Mouse (Mus musculus) neutrophil, adult 5-6 weeks (primary cell): ENCODE data around the gene Tbc1d2. TPM values are rescaled to one million over a fixed set of nuclear protein-coding genes. Genes with fewer than 3 reads are reported as not detected.

Experiments used
- ATAC-seq: fragments of 151-379, 151-347 bp; 2 replicates; pipeline ENCODE4 v1.8.0; 2017; ENCODE audit warnings: mild to moderate bottlenecking, moderate TSS enrichment; ENCODE audit not compliant: insufficient number of reproducible peaks, poor library complexity, low FRiP score, severe bottlenecking; ENCODE audit errors: extremely low read depth
- total RNA-seq: library from RNA; stranded (forward); fragments of 200-1000 nt; gene quantifications from 2 replicates; pipeline ENCODE4 v1.2.3, GENCODE M21; 2017

Tbc1d2 gene
- total RNA-seq: 3.3 and 3.7 TPM in 2 replicates

- ATAC-seq: peak; percentile 97
Measured at GRCm38 (mm10) chr4:46650086-46650753, at the start of gene Tbc1d2. TSS of gene Tbc1d2 (minus strand) at chr4:46650209.

GRCm38 (mm10) chr4:46696467-46696866 lies 46.5 kb upstream of the Tbc1d2 start:
- no peak for ATAC-seq

- ATAC-seq: no peak
Measured at GRCm38 (mm10) chr4:46690565-46690964, 40.6 kb upstream of the Tbc1d2 start.

GRCm38 (mm10) chr4:46690023-46690420 lies 40.0 kb upstream of the Tbc1d2 start:
- ATAC-seq: no peak

- peak; percentile 63 for ATAC-seq
Measured at GRCm38 (mm10) chr4:46689397-46690022, 39.5 kb upstream of the Tbc1d2 start.

- no peak for ATAC-seq
Measured at GRCm38 (mm10) chr4:46688213-46688832, 38.3 kb upstream of the Tbc1d2 start.

GRCm38 (mm10) chr4:46684160-46684559 lies 34.2 kb upstream of the Tbc1d2 start:
- ATAC-seq: no peak

GRCm38 (mm10) chr4:46676646-46677045 lies 26.6 kb upstream of the Tbc1d2 start:
- ATAC-seq: no peak

- no peak for ATAC-seq
Measured at GRCm38 (mm10) chr4:46675992-46676391, 26.0 kb upstream of the Tbc1d2 start.

- ATAC-seq: no peak
Measured at GRCm38 (mm10) chr4:46675272-46675785, 25.3 kb upstream of the Tbc1d2 start.

- ATAC-seq: no peak
Measured at GRCm38 (mm10) chr4:46668620-46669019, 18.6 kb upstream of the Tbc1d2 start.

- no peak for ATAC-seq
Measured at GRCm38 (mm10) chr4:46666420-46666819, 16.4 kb upstream of the Tbc1d2 start.

- peak; percentile 20; the same call in 1 of the 2 replicates for ATAC-seq
Measured at GRCm38 (mm10) chr4:46665371-46665774, 15.4 kb upstream of the Tbc1d2 start.

- no peak for ATAC-seq
Measured at GRCm38 (mm10) chr4:46664123-46665009, 14.4 kb upstream of the Tbc1d2 start.

- ATAC-seq: no peak
Measured at GRCm38 (mm10) chr4:46661433-46661832, 11.4 kb upstream of the Tbc1d2 start.

- ATAC-seq: no peak
Measured at GRCm38 (mm10) chr4:46658946-46659345, 8.9 kb upstream of the Tbc1d2 start.

GRCm38 (mm10) chr4:46657116-46657515 lies 7.1 kb upstream of the Tbc1d2 start:
- peak; percentile 77 for ATAC-seq

- no peak for ATAC-seq
Measured at GRCm38 (mm10) chr4:46655956-46656355, 5.9 kb upstream of the Tbc1d2 start.

GRCm38 (mm10) chr4:46655298-46655697 lies 5.3 kb upstream of the Tbc1d2 start:
- no peak for ATAC-seq
